Mouse (Mus musculus): ENCODE results near the gene Gm281. TPM values are rescaled to one million over a fixed set of nuclear protein-coding genes. Genes with fewer than 3 reads are reported as not detected.
A peak's percentile ranks its signal among the peaks of the same experiment; 100 is the strongest.
"Not testable (repeated sequence)": the region's sequence is repeated elsewhere in the genome, so short reads cannot be mapped to it uniquely, and the experiment has no call there.

The Gm281 gene
- polyA plus RNA-seq (2015; fragmentation: Nextera tagmentation; extraction: Ambion mirVana) = not detected in 2 replicates

GRCm38 (mm10) chr14:13914387-13915082 is at the start of gene Gm281:
Gene Gm281 (minus strand): TSS chr14:13914478.
- Histone ChIP-seq H3K27me3 (replicated peaks) (no peaks in the 10 kb centered on the region), H3K9ac (no peak within 1 kb of the TSS), H3K4me1 (no peaks in the 10 kb centered on the region), H3K27ac (replicated peaks) (no peak within 1 kb of the TSS), H3K4me2 (no peak within 1 kb of the TSS), H3K36me3 (no peaks in the 10 kb centered on the region), H3K4me3 (no peak within 1 kb of the TSS), H3K9me3 (no peaks in the 10 kb centered on the region)
- no peak for ATAC-seq (ENCODE audit: extremely low read depth, insufficient number of reproducible peaks, low FRiP score, low TSS enrichment)
- 31% methylated on average over 1 of the region's 1 CpGs for WGBS

GRCm38 (mm10) chr14:13963527-13963926 is 49.2 kb upstream of the Gm281 start:
- H3K9ac ChIP-seq = no peak overlapping the region
- no peak for ATAC-seq (ENCODE audit: extremely low read depth, insufficient number of reproducible peaks, low FRiP score, low TSS enrichment)

DNA sequence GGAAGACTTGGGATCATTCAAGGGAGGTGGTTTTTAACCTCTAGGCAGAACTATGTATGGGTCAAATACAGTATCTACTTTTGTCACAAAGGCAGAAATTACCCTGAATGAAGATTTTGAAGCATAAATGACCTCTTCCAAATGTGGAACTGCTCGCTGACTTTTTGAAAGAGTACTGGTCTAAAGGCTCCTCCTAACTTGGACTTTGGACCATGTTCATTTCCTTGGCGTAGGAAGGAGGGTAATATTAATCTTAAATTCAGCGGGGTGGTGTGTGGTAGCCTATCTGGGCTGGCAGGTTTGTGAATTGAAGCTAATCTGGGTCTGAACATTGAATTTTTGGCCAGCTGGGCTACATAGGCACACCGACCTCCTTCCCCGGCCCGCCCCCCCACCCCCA is 48.2 kb upstream of the Gm281 start:
- H3K36me3 ChIP-seq = no peaks in the 10 kb centered on the region
- peak overlapping the region; percentile 75; the same call in 1 of the 2 replicates for H3K4me2 ChIP-seq
- H3K4me3 ChIP-seq = no peak overlapping the region
- peaks cover 14% of the 10 kb centered on the region for H3K27me3 ChIP-seq (replicated peaks)
- no peaks in the 10 kb centered on the region for H3K9me3 ChIP-seq
- no peak overlapping the region for H3K27ac ChIP-seq (replicated peaks)
- ATAC-seq (ENCODE audit: extremely low read depth, insufficient number of reproducible peaks, low FRiP score, low TSS enrichment) = no peak
- 84% methylated on average over 6 of the region's 6 CpGs for WGBS
- H3K9ac ChIP-seq = no peak overlapping the region
- H3K4me1 ChIP-seq = peaks cover 22% of the 10 kb centered on the region

More at GRCm38 (mm10) chr14:13963527-13963926, 49.2 kb upstream of the Gm281 start:
- H3K4me3 ChIP-seq = no peak overlapping the region
- peaks cover 16% of the 10 kb centered on the region for H3K4me1 ChIP-seq
- H3K27me3 ChIP-seq (replicated peaks) = peaks cover 22% of the 10 kb centered on the region
- H3K9me3 ChIP-seq = no peaks in the 10 kb centered on the region
- no peak overlapping the region for H3K4me2 ChIP-seq
- H3K36me3 ChIP-seq = no peaks in the 10 kb centered on the region
- no peak overlapping the region for H3K27ac ChIP-seq (replicated peaks)
- 78% methylated on average over 1 of the region's 1 CpGs for WGBS

DNA sequence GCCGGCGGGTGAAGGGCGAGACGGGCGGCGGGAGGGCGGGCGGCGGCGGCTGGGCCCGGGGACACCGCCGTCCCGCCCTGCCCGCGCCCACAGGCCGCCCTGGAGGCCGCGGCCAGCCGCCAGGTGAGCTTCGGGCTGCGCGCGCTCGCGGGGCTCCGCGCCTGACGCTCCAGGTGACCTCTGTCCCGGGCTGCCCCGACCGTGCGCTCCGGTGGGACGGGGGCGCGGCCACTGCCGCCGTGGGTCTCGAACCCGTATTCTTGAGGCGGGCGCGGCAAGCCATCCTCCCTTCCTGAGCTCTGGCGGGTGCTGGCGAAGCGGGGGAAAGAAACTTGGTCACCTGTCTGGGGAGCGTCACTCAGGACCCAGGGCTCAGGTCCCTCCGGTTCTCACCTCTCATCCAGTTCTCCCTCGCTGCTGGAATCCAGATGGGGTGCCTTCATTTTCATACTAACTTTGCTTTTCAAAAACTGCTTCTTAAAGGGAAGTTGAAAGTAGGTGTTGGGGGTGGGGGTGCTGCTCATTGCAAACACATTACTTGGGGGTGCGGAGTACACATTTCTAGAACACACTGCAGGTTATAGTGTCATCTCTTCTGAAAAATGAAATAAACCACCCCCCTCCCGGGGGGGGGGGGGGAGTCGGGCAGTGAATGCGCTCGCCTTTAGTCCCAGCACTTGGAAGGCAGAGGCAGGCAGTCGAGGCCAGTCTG is 47.3 kb upstream of the Gm281 start, which contains the start of the genes Atxn7 and Thoc7:
TSS of gene Atxn7 (plus strand) at position 40 of the 712 bp plus-strand sequence.
TSS of gene Thoc7 (minus strand) at position 452 of the 712 bp plus-strand sequence.
- WGBS = 3% methylated on average over 35 of the region's 56 CpGs
- ATAC-seq (ENCODE audit: extremely low read depth, insufficient number of reproducible peaks, low FRiP score, low TSS enrichment) = peak; percentile 52; the same call in 1 of the 2 replicates
- no peaks in the 10 kb centered on the region; the same call in 1 of the 2 replicates for H3K36me3 ChIP-seq

DNA sequence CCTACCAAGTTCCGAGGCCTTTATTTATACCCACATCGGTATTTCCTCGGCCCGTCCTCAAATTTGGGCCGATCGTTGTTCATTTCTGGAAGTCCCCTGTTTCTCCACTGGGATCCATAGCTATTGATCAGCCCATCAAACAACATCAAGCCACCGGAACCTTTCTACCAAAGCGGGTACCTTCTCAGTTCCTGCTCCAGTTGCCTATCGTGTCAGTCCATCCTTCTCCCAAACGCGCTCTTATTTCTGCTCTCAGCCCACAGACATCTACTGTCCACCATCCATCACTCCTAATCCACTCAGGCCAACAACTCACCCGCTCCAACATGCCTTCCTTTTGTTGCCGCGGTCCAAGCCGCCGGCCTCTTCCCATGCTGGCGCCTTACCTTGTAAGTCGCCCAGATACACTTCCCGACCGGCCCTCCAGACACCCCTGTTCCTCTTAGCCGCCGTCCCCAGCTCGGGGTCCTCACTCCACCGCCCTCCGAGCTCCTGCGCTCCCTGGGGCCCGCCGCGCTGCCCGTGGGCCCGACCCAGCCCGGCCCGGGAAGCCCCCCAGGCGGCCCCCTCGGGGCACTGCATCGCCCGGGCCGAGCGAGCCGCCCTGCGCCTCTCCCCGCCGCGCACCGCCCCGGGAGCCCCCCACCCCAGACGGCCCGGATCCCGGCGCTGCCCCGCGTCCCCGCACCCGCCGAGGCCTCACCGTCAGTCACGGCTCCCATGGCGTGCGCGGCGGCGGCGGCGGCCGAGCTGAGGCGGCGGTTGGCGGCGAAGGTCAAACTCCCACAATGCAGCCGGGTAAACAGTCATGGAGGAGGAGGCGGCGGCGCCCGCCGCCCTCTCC is 46.4 kb upstream of the Gm281 start:
- under 1% methylated on average over 53 of the region's 75 CpGs for WGBS
- H3K4me1 ChIP-seq = peaks cover 25% of the 10 kb centered on the region
- peak; percentile 56 for ATAC-seq (ENCODE audit: extremely low read depth, insufficient number of reproducible peaks, low FRiP score, low TSS enrichment)

More for the DNA sequence above, 47.3 kb upstream of the Gm281 start, which contains the start of the genes Atxn7 and Thoc7:
- peak within 1 kb of the TSS; percentile 75 for H3K4me2 ChIP-seq
- peak within 1 kb of the TSS; percentile 86 for H3K27ac ChIP-seq (replicated peaks)
- peak within 1 kb of the TSS; percentile 96 for H3K4me3 ChIP-seq
- peak within 1 kb of the TSS; percentile 98 for H3K9ac ChIP-seq
- peaks cover 9% of the 10 kb centered on the region for H3K27me3 ChIP-seq (replicated peaks)
- H3K9me3 ChIP-seq = no peaks in the 10 kb centered on the region
- H3K4me1 ChIP-seq = peaks cover 25% of the 10 kb centered on the region

DNA sequence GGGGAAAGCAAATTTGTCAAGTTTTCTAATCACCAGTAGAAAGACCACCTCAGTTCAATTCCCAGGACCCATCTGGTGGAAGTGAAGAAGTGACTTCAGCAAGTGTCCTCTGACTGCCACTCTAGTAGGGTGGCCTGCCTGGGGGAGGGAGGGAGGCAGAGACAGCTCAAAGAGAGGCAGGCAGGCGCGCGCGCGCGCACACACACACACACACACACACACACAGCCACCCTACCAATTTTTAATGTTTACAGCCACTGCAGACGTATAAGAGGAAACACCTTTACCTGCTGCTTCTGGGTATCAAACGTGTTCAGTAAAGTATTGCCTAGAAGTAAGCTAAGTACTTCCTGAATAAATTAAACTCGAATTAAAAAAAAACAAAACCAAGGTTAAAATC is 45.8 kb upstream of the Gm281 start:
- Histone ChIP-seq H3K27ac (replicated peaks) (peak overlapping the region; percentile 86; the same call in 1 of the 2 replicates), H3K4me2 (peak overlapping the region; percentile 75), H3K4me3 (peak overlapping the region; percentile 96), H3K9ac (peak overlapping the region; percentile 98), H3K9me3 (no peaks in the 10 kb centered on the region), H3K4me1 (peaks cover 25% of the 10 kb centered on the region), H3K27me3 (replicated peaks) (no peaks in the 10 kb centered on the region; the same call in none of the 2 replicates), H3K36me3 (peaks cover 12% of the 10 kb centered on the region)
- WGBS = 3% methylated on average over 9 of the region's 9 CpGs
- ATAC-seq (ENCODE audit: extremely low read depth, insufficient number of reproducible peaks, low FRiP score, low TSS enrichment) = no peak

More for the DNA sequence above, 46.4 kb upstream of the Gm281 start:
- Histone ChIP-seq H3K4me3 (peak overlapping the region; percentile 96), H3K9me3 (no peaks in the 10 kb centered on the region), H3K27ac (replicated peaks) (peak overlapping the region; percentile 86), H3K36me3 (peaks cover 5% of the 10 kb centered on the region), H3K27me3 (replicated peaks) (peaks cover 2% of the 10 kb centered on the region), H3K9ac (peak overlapping the region; percentile 98), H3K4me2 (peak overlapping the region; percentile 75)

GRCm38 (mm10) chr14:13952151-13952550 is 37.9 kb upstream of the Gm281 start:
- H3K36me3 ChIP-seq = peaks cover 76% of the 10 kb centered on the region
- H3K4me1 ChIP-seq; H3K4me2 ChIP-seq; H3K27ac ChIP-seq (replicated peaks); H3K9ac ChIP-seq; H3K27me3 ChIP-seq (replicated peaks); H3K9me3 ChIP-seq; H3K4me3 ChIP-seq; ATAC-seq (ENCODE audit: extremely low read depth, insufficient number of reproducible peaks, low FRiP score, low TSS enrichment): not testable (repeated sequence)
- WGBS = 88% methylated on average over 3 of the region's 3 CpGs

DNA sequence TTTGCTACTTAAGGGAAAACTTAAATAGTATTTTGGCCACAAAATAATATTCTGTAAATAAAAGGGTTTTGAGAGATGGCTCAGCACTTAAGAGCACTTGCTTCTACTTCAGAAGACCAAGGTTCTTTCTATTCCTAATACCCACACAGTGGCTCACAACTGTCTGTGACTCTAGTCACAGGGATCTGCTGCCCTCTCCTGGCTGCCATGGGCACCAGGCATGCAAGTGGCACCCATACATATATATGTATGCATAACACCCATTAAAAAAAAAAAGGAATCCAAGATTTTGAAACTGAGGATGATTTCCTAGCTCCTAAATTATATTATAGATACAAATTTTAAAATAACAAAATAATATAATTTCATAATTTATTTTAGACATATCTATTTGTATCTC is 36.1 kb upstream of the Gm281 start:
- Histone ChIP-seq H3K4me1 (peaks cover 3% of the 10 kb centered on the region; the same call in 1 of the 2 replicates), H3K9ac (no peak overlapping the region), H3K27ac (replicated peaks) (no peak overlapping the region), H3K4me2 (no peak overlapping the region), H3K4me3 (no peak overlapping the region), H3K9me3 (no peaks in the 10 kb centered on the region), H3K36me3 (peaks cover 77% of the 10 kb centered on the region), H3K27me3 (replicated peaks) (no peaks in the 10 kb centered on the region)
- no peak for ATAC-seq (ENCODE audit: extremely low read depth, insufficient number of reproducible peaks, low FRiP score, low TSS enrichment)

DNA sequence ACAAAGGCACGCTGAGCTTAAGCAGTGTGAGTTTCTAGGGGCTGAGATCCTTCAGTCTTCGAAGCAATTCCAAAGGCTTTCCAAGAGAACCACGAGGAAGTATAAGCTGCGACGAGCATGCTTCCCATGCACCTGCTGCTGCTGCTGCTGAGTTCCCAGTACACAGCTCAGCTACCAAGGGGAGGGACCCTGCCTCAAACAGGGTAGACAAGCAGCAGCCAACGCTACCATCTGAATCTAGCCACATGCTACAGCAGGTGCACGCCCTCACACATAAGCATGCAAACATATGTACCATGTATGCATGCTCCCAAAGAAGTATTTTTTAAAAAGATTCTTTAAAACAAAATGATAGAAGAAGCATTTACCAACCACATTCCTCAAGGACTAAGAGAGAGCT is 34.1 kb upstream of the Gm281 start:
- no peak for ATAC-seq (ENCODE audit: extremely low read depth, insufficient number of reproducible peaks, low FRiP score, low TSS enrichment)
- Histone ChIP-seq H3K4me3 (no peak overlapping the region), H3K4me2 (no peak overlapping the region), H3K36me3 (peaks cover 64% of the 10 kb centered on the region), H3K27ac (replicated peaks) (no peak overlapping the region), H3K9ac (no peak overlapping the region), H3K4me1 (peaks cover 2% of the 10 kb centered on the region; the same call in 1 of the 2 replicates), H3K9me3 (no peaks in the 10 kb centered on the region), H3K27me3 (replicated peaks) (no peaks in the 10 kb centered on the region)
- 91% methylated on average over 7 of the region's 7 CpGs for WGBS

GRCm38 (mm10) chr14:13944686-13945085 is 30.4 kb upstream of the Gm281 start:
- 82% methylated on average over 4 of the region's 4 CpGs for WGBS
- peaks cover 35% of the 10 kb centered on the region for H3K36me3 ChIP-seq
- H3K4me3 ChIP-seq = no peak overlapping the region
- no peak overlapping the region for H3K9ac ChIP-seq
- no peaks in the 10 kb centered on the region for H3K27me3 ChIP-seq (replicated peaks)
- no peaks in the 10 kb centered on the region for H3K9me3 ChIP-seq
- ATAC-seq (ENCODE audit: extremely low read depth, insufficient number of reproducible peaks, low FRiP score, low TSS enrichment) = no peak
- H3K4me1 ChIP-seq = no peaks in the 10 kb centered on the region
- no peak overlapping the region for H3K4me2 ChIP-seq
- H3K27ac ChIP-seq (replicated peaks) = no peak overlapping the region

DNA sequence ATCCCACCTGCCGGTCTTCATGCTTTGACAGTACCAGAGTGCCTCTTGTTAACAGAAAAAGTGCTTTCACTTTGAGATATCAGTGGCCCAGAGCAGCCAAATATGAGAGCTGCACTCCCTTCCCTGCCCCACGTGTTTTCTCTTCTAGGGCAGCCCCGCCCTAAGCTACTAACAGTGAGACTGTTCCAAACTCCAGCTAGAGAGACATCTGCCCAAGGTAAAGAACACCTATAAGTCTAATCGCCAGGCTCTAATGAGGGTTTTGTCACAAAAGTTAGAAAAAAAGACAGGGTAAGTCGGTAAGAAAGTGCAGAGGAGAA is 19.7 kb upstream of the Gm281 start:
- peak overlapping the region; percentile 79 for H3K9ac ChIP-seq
- ATAC-seq (ENCODE audit: extremely low read depth, insufficient number of reproducible peaks, low FRiP score, low TSS enrichment) = no peak
- 42% methylated on average over 5 of the region's 5 CpGs for WGBS
- H3K4me2 ChIP-seq = peak overlapping the region; percentile 87
- H3K36me3 ChIP-seq = no peaks in the 10 kb centered on the region
- no peak overlapping the region for H3K27ac ChIP-seq (replicated peaks)
- H3K4me3 ChIP-seq = peak overlapping the region; percentile 58
- peaks cover 9% of the 10 kb centered on the region; the same call in 1 of the 2 replicates for H3K4me1 ChIP-seq
- peaks cover 13% of the 10 kb centered on the region for H3K9me3 ChIP-seq
- no peaks in the 10 kb centered on the region for H3K27me3 ChIP-seq (replicated peaks)

All from heart, embryonic 13.5 days (tissue).